Comparison of ENCODE assay signal across 14 mouse cellular contexts in the genomic region with DNA sequence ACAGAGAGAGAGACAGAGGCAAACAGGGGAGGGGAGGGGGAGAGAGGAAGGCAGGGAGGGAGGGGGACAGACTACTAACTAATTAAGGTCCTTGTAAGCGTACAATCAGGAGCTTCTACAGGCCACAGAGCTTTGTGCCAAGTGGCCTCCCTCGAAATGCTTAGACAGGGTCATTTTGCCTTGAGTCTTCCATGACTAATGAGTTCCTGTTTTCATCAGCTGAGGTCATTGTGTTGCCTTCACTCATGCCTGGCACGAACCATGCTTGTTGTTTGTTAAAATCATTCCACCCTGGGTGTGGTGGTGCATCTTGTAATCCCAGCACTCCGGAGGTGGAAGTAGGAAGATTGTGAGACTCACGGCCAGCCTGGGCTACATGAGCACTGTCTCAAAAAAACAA. TPM values are rescaled to one million over a fixed set of nuclear protein-coding genes. Genes with fewer than 3 reads are reported as not detected.
DNase-seq lines count a peak whose midpoint lies in the region.
"Had no signal": no experiment of that assay in that cellular context is flagged by ENCODE, and none has a peak within 500 bp of the region (broad histone marks: within the 10 kb centered on the region; RNA-seq: fewer than 3 reads in every experiment).

No protein-coding gene starts in this region.

- H3K27ac ChIP-seq in macrophage = peak overlapping the region; percentile 61
- H3K27ac ChIP-seq: embryonic facial prominence, embryonic 12.5 days; forebrain, embryonic 12.5 days; liver, embryonic 15.5 days had no signal

- WGBS in macrophage (ENCODE audit: missing documents) = 34% methylated on average over 5 of the region's 5 CpGs

- H3K36me3 ChIP-seq in macrophage (ENCODE audit: inconsistent target) = no peaks in the 10 kb centered on the region
- H3K36me3 ChIP-seq: embryonic facial prominence, embryonic 12.5 days; forebrain, embryonic 12.5 days; liver, embryonic 15.5 days had no signal

- no peak overlapping the region for H3K4me3 ChIP-seq in macrophage (ENCODE audit: inconsistent target)
- H3K4me3 ChIP-seq: embryonic facial prominence, embryonic 12.5 days; forebrain, embryonic 12.5 days; liver, embryonic 15.5 days had no signal

- H3K79me2 ChIP-seq in macrophage (ENCODE audit: inconsistent target) = no peaks in the 10 kb centered on the region

- DNase-seq in kidney, adult 8-10 months = peak; percentile 15 to 17
- DNase-seq in kidney, adult 18-20 months = no peak
- peak; percentile 71 for DNase-seq in ovary, adult 18-20 months (ENCODE audit: low spot score)
- DNase-seq in ovary, postnatal 14 days (ENCODE audit: low spot score) = no peak
- DNase-seq in adrenal gland, postnatal 10 days = peak; percentile 51
- DNase-seq in frontal cortex, postnatal 10 days (ENCODE audit: low spot score in 2 of 2) = no peak
- DNase-seq in frontal cortex, postnatal 25 days (ENCODE audit: low spot score in 2 of 2) = no peak
- DNase-seq: cerebellum, adult 18-20 months; right cerebral cortex, postnatal 14 days had no signal

RNA-seq across cellular contexts. Expression of a gene that starts 3.4 kb away (rescaled TPM):
- not detected for total RNA-seq in adrenal gland, postnatal 10 days (2021)
- total RNA-seq in macrophage (2018; cell fraction: chromatin; rRNA removed) = under 1 TPM in 1 of 26 experiments, not detected in 25; 0.25 TPM
- not detected for total RNA-seq in macrophage (2018; cell fraction: cytosol; rRNA removed)
- under 1 TPM in 1 of 26 experiments, not detected in 25; 0.32 TPM for total RNA-seq in macrophage (2018; cell fraction: nucleus; rRNA removed)
- not detected in 3 replicates for polyA plus RNA-seq in macrophage (2018)
- polyA plus RNA-seq: forebrain, embryonic 12.5 days; large intestine, adult 2 months; liver, embryonic 15.5 days had no signal

Comparison
In these comparisons a context has a peak if more than half of its experiments do, and no peak if none do; other contexts are left out.
1. DNase-seq: peak in kidney, adult 8-10 months (2 of 2), ovary, adult 18-20 months (single experiment) and adrenal gland, postnatal 10 days (single experiment); none in kidney, adult 18-20 months (single experiment), ovary, postnatal 14 days (single experiment), frontal cortex, postnatal 10 days (0 of 2) and frontal cortex, postnatal 25 days (0 of 2).